Mouse (Mus musculus) CH12.LX (cell line): ENCODE data around the gene Cyp27b1.

Source experiments
- CTCF ChIP-seq, 2 experiments: IDR thresholded peaks in 1 of 2; conservative IDR thresholded peaks in 1 of 2; 2 replicates each; pipeline ENCODE4 v1.5.1; 2011 to 2012; ENCODE audit warnings: low read depth in 2 of 2, low read length in 2 of 2, improper control_type of control experiment in 1 of 2, inconsistent platforms in 1 of 2, mild to moderate bottlenecking in 1 of 2, moderate library complexity in 1 of 2
- EP300 ChIP-seq: IDR thresholded peaks from 2 replicates; pipeline ENCODE4 v1.6.1; 2011; ENCODE audit warnings: low read length, improper control_type of control experiment
- KAT2A ChIP-seq: IDR thresholded peaks from 2 replicates; pipeline ENCODE4 v1.6.1; 2012; ENCODE audit warnings: low read length, improper control_type of control experiment, inconsistent platforms; ENCODE audit not compliant: insufficient replicate concordance
- MAX ChIP-seq: IDR thresholded peaks from 2 replicates; pipeline ENCODE4 v1.6.1; 2011; ENCODE audit warnings: low read length, improper control_type of control experiment
- TCF12 ChIP-seq: IDR thresholded peaks from 2 replicates; pipeline ENCODE4 v1.6.1; 2014; ENCODE audit warnings: low read depth, mild to moderate bottlenecking, inconsistent platforms, low read length, improper control_type of control experiment
- ZKSCAN1 ChIP-seq: IDR thresholded peaks from 2 replicates; pipeline ENCODE4 v1.6.1; 2012; ENCODE audit warnings: low read depth, inconsistent platforms, low read length, improper control_type of control experiment, borderline replicate concordance

DNA sequence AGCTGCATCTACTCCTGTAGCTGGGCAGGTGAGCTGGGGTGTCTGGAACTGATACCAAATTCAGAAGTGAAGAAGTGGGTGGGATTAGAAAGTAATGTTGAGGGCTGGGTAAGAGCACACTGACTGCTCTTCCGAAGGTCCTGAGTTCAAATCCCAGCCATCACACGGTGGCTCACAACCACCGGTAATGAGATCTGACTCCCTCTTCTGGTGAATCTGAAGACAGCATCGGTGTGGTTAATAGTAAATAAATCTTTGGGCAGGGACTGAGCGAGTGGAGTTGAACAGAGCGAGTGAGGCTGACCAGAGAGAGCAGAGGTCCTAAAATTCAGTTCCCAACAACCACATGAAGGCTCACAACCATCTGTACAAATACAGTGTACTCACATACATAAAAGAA is 37.6 kb downstream of the Cyp27b1 start:
- TF ChIP-seq MAX (no peak), ZKSCAN1 (no peak), CTCF (conservative IDR thresholded peaks at IDR 0.05 in 1 of 2, IDR thresholded peaks at IDR 0.05 in 1 of 2; ENCODE audit: low read depth in 2 of 2, low read length in 2 of 2) (no peak; a peak in 1 of 4 replicates), KAT2A (no peak), EP300 (no peak), TCF12 (no peak)
